Mouse (Mus musculus) CD4-positive naive resting alpha-beta T cell, adult 57 days (primary cell): ENCODE data around the gene Zic1. TPM values are rescaled to one million over a fixed set of nuclear protein-coding genes. Genes with fewer than 3 reads are reported as not detected.

ENCODE experiments used
- total RNA-seq: library from RNA; stranded (reverse); gene quantifications from one replicate; pipeline ENCODE4 v1.2.4, GENCODE M21; 2023

Gene Zic1
- total RNA-seq = not detected

DNA sequence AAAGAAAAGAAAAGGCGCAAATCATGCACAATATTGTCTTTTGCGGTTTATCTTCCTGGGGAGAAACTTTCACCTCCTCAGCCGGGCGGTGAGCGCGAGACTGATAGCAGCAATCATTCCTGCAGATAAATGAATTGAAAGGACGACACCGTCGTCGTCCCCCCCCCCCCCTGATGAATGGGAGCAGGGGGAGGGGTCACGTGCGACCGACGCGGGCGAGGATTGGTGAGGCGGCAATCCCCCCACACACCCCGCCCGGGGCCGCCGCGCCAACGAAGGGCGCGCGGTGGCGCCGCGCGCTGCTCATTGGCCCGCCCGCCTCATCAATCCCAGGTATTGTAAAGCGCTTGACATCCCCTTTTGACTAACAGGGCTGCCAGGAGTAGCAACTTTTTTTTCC lies at the start of gene Zic1:
Gene Zic1 (minus strand): TSS at position 147 of the 400 bp plus-strand sequence.

DNA sequence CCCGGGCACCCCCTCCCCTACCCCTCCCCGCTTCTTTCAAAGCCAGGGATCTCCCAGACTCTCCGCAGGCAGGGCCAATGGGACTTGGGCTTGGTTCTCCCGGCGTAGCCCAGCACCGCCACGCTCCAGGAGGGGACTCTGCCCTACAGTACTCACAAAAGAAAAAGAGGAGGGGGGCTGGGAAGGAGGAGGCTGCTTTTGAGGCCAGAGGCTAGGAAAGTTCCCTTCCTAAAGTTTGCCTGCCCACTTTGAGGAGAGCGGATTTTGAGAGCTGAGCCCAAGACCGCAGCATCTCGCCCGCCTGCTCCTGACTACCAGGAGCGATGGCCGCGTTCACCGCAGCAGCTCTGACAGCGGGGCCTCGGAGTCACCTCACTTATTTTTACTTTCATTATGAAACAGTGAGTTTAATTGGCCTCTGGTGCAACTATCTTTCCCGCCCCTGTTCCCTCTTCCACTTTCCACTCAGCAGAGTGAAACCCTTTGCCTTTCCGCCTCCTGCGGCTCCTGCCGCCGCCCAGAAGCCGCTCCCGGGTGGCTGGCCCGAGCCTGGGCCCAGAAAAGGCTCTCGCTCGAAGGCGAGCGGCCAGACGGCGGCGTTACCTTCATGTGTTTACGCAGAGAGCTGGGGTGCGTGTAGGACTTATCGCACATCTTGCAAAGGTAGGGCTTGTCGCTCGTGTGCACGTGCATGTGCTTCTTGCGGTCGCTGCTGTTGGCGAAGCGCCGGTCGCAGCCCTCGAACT lies 3.6 kb downstream of the Zic1 start, which contains the start of gene Zic4:
Gene Zic4 (plus strand): TSS at position 558 of the 746 bp plus-strand sequence.

Other genes with a start within 250 kb of the Zic1 start
- gene Zic4, start 3.4 kb downstream of the Zic1 start, total RNA-seq = not detected